Mouse (Mus musculus) bone marrow macrophage, adult 2 months (primary cell): ENCODE results near the gene C330021F23Rik. TPM values are rescaled to one million over a fixed set of nuclear protein-coding genes. Genes with fewer than 3 reads are reported as not detected.

ENCODE experiments used
- H3K27ac ChIP-seq: 2 replicates; pipeline ENCODE4 v1.5.1; 2012; ENCODE audit warnings: low read depth, low read length; ENCODE audit not compliant: insufficient read depth
- H3K4me1 ChIP-seq: 2 replicates; pipeline ENCODE4 v1.6.1; 2012; ENCODE audit warnings: low read length; ENCODE audit not compliant: control insufficient read depth, insufficient read depth
- H3K4me3 ChIP-seq: 2 replicates; pipeline ENCODE4 v1.5.1; 2012; ENCODE audit warnings: mild to moderate bottlenecking, low read length, moderate library complexity; ENCODE audit not compliant: insufficient read depth
- CTCF ChIP-seq: IDR thresholded peaks from 2 replicates; pipeline ENCODE4 v1.5.1; 2012; ENCODE audit warnings: low read depth, mild to moderate bottlenecking, low read length, moderate library complexity
- POLR2A ChIP-seq: IDR thresholded peaks from 2 replicates; pipeline ENCODE4 v1.6.1; 2012; ENCODE audit warnings: mild to moderate bottlenecking, low read depth, low read length, borderline replicate concordance
- polyA plus RNA-seq: library from polyadenylated mRNA; stranded (reverse); fragments of >200 nt; gene quantifications from 2 replicates; pipeline ENCODE4 v1.2.4, GENCODE M21; 2012; ENCODE audit not compliant: missing spikeins, insufficient read depth, insufficient read length

Gene C330021F23Rik
- polyA plus RNA-seq, 1 experiment = not detected

DNA sequence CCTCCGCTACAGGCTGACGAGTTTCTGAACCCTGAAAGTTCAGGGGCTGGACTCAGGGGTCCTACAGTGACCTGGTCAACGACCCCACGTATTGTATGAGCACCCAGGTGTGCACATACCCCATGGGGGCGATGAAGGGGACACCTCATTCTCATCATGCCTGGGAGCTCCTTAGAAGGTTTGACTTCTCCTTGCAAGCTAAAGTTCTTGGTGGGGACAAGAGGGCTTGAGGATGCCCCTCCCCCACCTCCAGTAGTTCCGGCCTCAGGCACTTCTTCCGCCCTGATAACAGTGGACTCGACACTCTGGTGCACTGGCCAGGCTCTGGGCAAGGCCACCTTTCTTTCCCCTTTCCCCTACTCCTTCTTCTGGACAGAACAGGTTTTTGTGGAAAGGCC lies 63.7 kb downstream of the C330021F23Rik start:
- Histone ChIP-seq H3K27ac (peak overlapping the region; percentile 28), H3K4me3 (peak overlapping the region; percentile 79), H3K4me1 (peaks cover 9% of the 10 kb centered on the region)
- TF ChIP-seq CTCF (no peak), POLR2A (no peak)

Other genes with a start within 250 kb of the C330021F23Rik start
- 0.70 and 1.1 TPM in 2 replicates for gene A430078G23Rik, start 214.6 kb upstream of the C330021F23Rik start, polyA plus RNA-seq
- 1.9 and 2.3 TPM in 2 replicates for gene Arhgef18, start 175.0 kb upstream of the C330021F23Rik start, polyA plus RNA-seq
- 3.1 and 4.5 TPM in 2 replicates for gene Pex11g, start 100.3 kb upstream of the C330021F23Rik start, polyA plus RNA-seq
- not detected in 2 replicates for gene Tex45, start 97.1 kb upstream of the C330021F23Rik start, polyA plus RNA-seq
- 17.1 and 20.8 TPM in 2 replicates for gene Zfp358, start 74.9 kb upstream of the C330021F23Rik start, polyA plus RNA-seq
- gene Mcoln1, start 67.5 kb upstream of the C330021F23Rik start, polyA plus RNA-seq = 112 and 117 TPM in 2 replicates
- gene Pnpla6, start 52.6 kb upstream of the C330021F23Rik start, polyA plus RNA-seq = 36.0 and 39.9 TPM in 2 replicates
- gene Camsap3, start 19.3 kb downstream of the C330021F23Rik start, polyA plus RNA-seq = 3.1 and 5.5 TPM in 2 replicates
- 32.3 and 36.4 TPM in 2 replicates for gene Xab2, start 53.3 kb downstream of the C330021F23Rik start, polyA plus RNA-seq
- 116 and 153 TPM in 2 replicates for gene Pet100, start 53.6 kb downstream of the C330021F23Rik start, polyA plus RNA-seq
- not detected in 2 replicates for gene Pcp2, start 57.6 kb downstream of the C330021F23Rik start, polyA plus RNA-seq
- 312 and 315 TPM in 2 replicates for gene Stxbp2, start 63.0 kb downstream of the C330021F23Rik start, polyA plus RNA-seq
- not detected in 2 replicates for gene Retn, start 87.8 kb downstream of the C330021F23Rik start, polyA plus RNA-seq
- 2.0 and 3.1 TPM in 2 replicates for gene Mcemp1, start 97.8 kb downstream of the C330021F23Rik start, polyA plus RNA-seq
- 3.6 and 4.5 TPM in 2 replicates for gene Fcor, start 104.4 kb downstream of the C330021F23Rik start, polyA plus RNA-seq
- 14.2 and 14.3 TPM in 2 replicates for gene Trappc5, start 108.3 kb downstream of the C330021F23Rik start, polyA plus RNA-seq
- gene Fcer2a, start 126.2 kb downstream of the C330021F23Rik start, polyA plus RNA-seq = not detected in 2 replicates
- gene Clec4g, start 152.7 kb downstream of the C330021F23Rik start, polyA plus RNA-seq = not detected in 2 replicates
- gene Cd209a, start 181.0 kb downstream of the C330021F23Rik start, polyA plus RNA-seq = not detected in 2 replicates